Mouse (Mus musculus) liver, embryonic 14.5 days (tissue): Measurements from ENCODE around the gene Tmcc3. TPM values are rescaled to one million over a fixed set of nuclear protein-coding genes. Genes with fewer than 3 reads are reported as not detected.

ENCODE experiments used
- ATAC-seq: fragments of 200-750 bp; cut with Nextera tagmentation; 2 replicates; pipeline ENCODE4 v1.8.0; 2017; ENCODE audit warnings: moderate number of reproducible peaks, mild to moderate bottlenecking, moderate library complexity; ENCODE audit not compliant: insufficient read depth
- DNase-seq, 3 experiments: peaks; one replicate each; pipeline ENCODE4 v3.0.0-alpha.2; 2012 to 2013; ENCODE audit warnings: low read depth in 3 of 3, low spot score in 3 of 3
- H3K27ac ChIP-seq: fragments of 300-500 bp; sonication (generic); 2 replicates; pipeline ENCODE4 v1.5.1; 2014; ENCODE audit warnings: moderate library complexity, mild to moderate bottlenecking, control low read depth, inconsistent platforms
- H3K27me3 ChIP-seq: fragments of 300-500 bp; sonication (generic); 2 replicates; pipeline ENCODE4 v1.6.1; 2014; ENCODE audit warnings: mild to moderate bottlenecking, low read length, moderate library complexity; ENCODE audit not compliant: control insufficient read depth, insufficient read depth
- H3K36me3 ChIP-seq: fragments of 300-500 bp; sonication (generic); replicated peaks from 2 replicates; pipeline ENCODE4 v1.6.1; 2014; ENCODE audit warnings: low read depth; ENCODE audit not compliant: control insufficient read depth, insufficient read depth
- H3K4me1 ChIP-seq, 2 experiments: fragments of 200-500 bp in 1 of 2; fragments of 300-500 bp in 1 of 2; sonication (generic) in 1 of 2; replicated peaks; 2 replicates each; pipeline ENCODE4 v1.6.1; 2012 to 2014; ENCODE audit warnings: antibody characterized with exemption in 1 of 2, inconsistent platforms in 1 of 2, low read length in 1 of 2; ENCODE audit not compliant: control insufficient read depth in 2 of 2, insufficient read depth in 2 of 2
- H3K4me2 ChIP-seq: fragments of 300-500 bp; sonication (generic); 2 replicates; pipeline ENCODE4 v1.6.1; 2014; ENCODE audit warnings: low read depth, mild to moderate bottlenecking, control low read depth, moderate library complexity
- H3K4me3 ChIP-seq, 2 experiments: fragments of 200-500 bp in 1 of 2; fragments of 300-500 bp in 1 of 2; sonication (generic) in 1 of 2; 2 replicates each; pipeline ENCODE4 v1.5.1; 2012 to 2014; ENCODE audit warnings: low read depth in 2 of 2, low read length in 2 of 2, mild to moderate bottlenecking in 2 of 2, control low read depth in 1 of 2, inconsistent platforms in 1 of 2, moderate library complexity in 1 of 2; ENCODE audit not compliant: insufficient read depth in 1 of 2
- H3K9ac ChIP-seq: fragments of 300-500 bp; sonication (generic); replicated peaks from 2 replicates; pipeline ENCODE4 v1.6.1; 2014; ENCODE audit warnings: mild to moderate bottlenecking, control low read depth, moderate library complexity
- H3K9me3 ChIP-seq: fragments of 300-500 bp; sonication (generic); 2 replicates; pipeline ENCODE4 v1.6.1; 2016; ENCODE audit warnings: low read length, mixed read lengths; ENCODE audit not compliant: control insufficient read depth
- CTCF ChIP-seq: IDR thresholded peaks from 2 replicates; pipeline ENCODE4 v1.5.1; 2016; ENCODE audit warnings: antibody characterized with exemption, low read depth, control low read depth
- EP300 ChIP-seq: IDR thresholded peaks from 2 replicates; pipeline ENCODE4 v1.6.1; 2016; ENCODE audit warnings: antibody characterized with exemption, low read depth
- WGBS: fragments of 180-500 bp; shearing (Covaris S2); extraction: QIAGEN DNeasy Blood & Tissue Kit; methylation state at CpG from one replicate; pipeline ENCODE4 v1.1.7; 2014; ENCODE audit not compliant: insufficient replicate concordance; 5-methylcytosine and 5-hydroxymethylcytosine counted together
- polyA plus RNA-seq, 2 experiments: library from polyadenylated mRNA; depleted of rRNA in 1 of 2; stranded (reverse) in 1 of 2; unstranded in 1 of 2; fragments of >200 nt; fragmentation: Nextera tagmentation in 1 of 2; extraction: Ambion mirVana in 1 of 2; gene quantifications; 2 replicates each; pipeline versions ENCODE4 v1.2.1 to v1.2.3; 2012 to 2014

The Tmcc3 gene
- polyA plus RNA-seq, 2 experiments: 1.4 to 2.6 TPM

DNA sequence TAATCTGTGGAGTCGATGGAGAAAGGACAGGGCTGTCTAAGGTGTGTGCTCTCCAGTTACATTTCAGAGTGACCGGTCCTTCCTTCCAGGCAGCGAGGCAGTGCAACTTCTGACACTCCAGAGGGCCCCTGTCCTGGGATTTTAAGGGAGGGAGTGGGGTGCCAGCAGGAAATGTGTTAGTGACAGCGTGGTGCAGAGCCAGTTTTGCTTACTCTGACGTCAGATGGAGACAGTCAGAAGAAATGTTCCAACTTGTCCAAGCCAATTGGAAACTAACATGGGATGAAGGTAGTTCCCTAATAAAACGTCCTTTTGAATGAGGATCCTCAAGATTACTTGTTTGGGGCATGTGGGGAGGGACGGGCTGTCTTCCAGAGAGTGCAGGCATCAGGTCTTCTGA, 258.0 kb downstream of the Tmcc3 start:
- no peak for DNase-seq
- Histone ChIP-seq H3K9me3 (no peaks in the 10 kb centered on the region), H3K4me3 (no peak overlapping the region), H3K9ac (no peak overlapping the region), H3K36me3 (no peaks in the 10 kb centered on the region), H3K4me2 (no peak overlapping the region), H3K4me1 (peaks cover 11 to 33% of the 10 kb centered on the region in 2 experiments), H3K27me3 (no peaks in the 10 kb centered on the region), H3K27ac (no peak overlapping the region)
- TF ChIP-seq CTCF (no peak), EP300 (no peak)
- 66% methylated on average over 7 of the region's 7 CpGs for WGBS
- no peak for ATAC-seq

DNA sequence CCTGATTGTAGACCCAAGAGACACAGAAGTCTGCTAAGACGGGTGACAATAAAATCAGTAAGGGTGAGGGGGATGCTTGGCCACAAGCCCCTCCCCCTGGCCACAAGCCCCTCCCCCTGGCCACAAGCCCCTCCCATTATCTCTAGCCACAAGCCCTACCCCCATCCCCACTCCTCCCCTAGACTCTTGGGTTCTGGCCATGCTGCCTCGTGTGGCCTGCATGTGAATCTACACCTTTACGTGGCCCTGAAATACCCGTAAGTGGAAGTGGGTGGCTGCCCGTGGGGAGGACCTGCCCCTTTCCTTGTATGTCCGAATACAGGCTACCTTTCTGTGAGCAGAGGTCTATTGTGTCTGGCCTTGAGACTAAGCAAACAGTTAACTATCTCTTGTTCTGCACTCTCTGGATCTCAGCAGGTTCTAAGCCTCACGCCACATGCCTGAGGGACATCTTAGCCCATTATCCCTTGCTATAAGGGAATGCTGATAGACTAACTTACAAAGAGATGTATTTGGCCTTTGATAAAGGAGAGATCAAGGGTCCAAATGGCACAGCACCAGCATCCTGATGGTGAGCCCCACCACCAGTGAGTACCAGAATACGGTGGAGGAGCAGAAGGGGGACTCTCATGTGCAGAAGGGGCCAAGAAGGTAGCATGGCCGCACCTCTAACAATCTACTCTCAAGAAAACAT, 260.3 kb downstream of the Tmcc3 start:
- 55% methylated on average over 9 of the region's 9 CpGs for WGBS
- Histone ChIP-seq H3K4me3 (no peak overlapping the region), H3K36me3 (no peaks in the 10 kb centered on the region), H3K27ac (no peak overlapping the region), H3K4me1 (peaks cover 3 to 37% of the 10 kb centered on the region in 2 experiments; a peak in 3 of 4 replicates), H3K27me3 (no peaks in the 10 kb centered on the region), H3K9ac (no peak overlapping the region), H3K4me2 (no peak overlapping the region), H3K9me3 (no peaks in the 10 kb centered on the region)
- DNase-seq (no peak), ATAC-seq (no peak)
- TF ChIP-seq EP300 (no peak), CTCF (no peak)

DNA sequence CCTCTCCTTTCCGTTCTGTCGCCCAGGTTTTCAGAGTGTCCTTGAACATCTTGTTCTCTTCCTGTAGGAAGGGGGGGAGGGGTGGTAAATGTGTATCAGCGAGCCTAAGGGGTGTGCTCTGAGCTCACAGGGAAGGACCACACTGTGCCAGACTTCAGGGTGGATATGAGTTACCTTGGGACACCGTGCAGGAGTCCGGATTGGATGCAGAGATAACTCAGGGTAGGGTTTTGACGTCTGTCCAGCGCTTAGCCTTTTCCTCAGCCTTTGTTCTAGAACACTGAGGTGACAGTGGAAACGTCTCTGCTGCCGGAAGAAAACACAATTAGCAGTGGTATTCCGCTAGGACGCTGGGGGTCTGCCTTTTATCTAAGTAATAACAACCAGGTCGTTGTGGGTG, 261.0 kb downstream of the Tmcc3 start:
- Histone ChIP-seq H3K4me3 (no peak overlapping the region), H3K27ac (no peak overlapping the region), H3K9me3 (no peaks in the 10 kb centered on the region), H3K4me1 (peaks cover 3 to 33% of the 10 kb centered on the region in 2 experiments; a peak in 3 of 4 replicates), H3K9ac (no peak overlapping the region), H3K4me2 (no peak overlapping the region), H3K27me3 (no peaks in the 10 kb centered on the region), H3K36me3 (no peaks in the 10 kb centered on the region)
- DNase-seq (no peak), ATAC-seq (no peak)
- no peak for TF ChIP-seq CTCF
- TF ChIP-seq EP300: no peak
- WGBS: 45% methylated on average over 12 of the region's 12 CpGs

DNA sequence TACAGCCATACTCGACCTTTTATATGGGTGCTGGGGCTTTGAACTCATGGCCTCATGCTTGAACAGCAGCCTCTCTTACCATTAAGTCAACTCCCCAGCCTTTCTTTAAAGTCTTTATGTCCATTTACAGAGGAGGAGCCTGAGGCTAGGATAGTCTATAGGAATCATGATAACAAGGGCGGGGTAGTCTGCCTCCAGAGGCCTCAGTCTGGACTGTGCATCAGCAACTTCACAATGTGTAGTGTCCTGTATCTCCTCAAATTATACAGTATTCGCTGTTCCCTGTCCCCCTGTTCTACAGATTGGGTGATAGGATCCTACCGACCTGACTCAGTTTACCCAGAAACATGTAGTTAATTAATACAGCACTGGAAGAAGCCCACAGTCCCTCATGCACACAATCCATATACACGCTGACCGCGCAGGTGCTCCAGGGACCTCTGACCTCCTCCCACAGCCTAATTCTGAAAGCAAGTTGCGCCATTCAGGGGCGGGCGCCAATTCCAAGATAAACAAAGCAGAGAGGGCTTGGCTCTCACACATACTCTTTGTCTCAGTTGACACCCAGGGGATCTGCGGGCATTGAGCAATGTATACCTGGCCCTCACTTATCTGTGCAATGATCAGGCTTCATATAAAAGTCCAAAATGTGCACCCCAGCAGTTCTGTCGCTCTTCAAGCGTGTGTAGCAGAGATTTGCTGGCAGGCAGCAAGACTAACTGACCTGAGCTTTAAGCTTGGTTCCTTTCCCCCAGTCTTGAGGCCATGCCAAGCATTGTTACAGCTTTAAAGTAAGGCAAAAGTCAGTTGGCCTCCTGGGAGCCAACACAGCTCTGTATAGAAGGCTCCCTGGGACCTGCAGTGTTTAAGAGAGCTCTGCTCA, 262.9 kb downstream of the Tmcc3 start:
- 66% methylated on average over 13 of the region's 13 CpGs for WGBS
- 0 out of 2 replicates have a peak overlapping the region, but pooled peaks have one; percentile 6 for H3K4me2 ChIP-seq
- no peak for TF ChIP-seq EP300
- no peak for TF ChIP-seq CTCF

DNA sequence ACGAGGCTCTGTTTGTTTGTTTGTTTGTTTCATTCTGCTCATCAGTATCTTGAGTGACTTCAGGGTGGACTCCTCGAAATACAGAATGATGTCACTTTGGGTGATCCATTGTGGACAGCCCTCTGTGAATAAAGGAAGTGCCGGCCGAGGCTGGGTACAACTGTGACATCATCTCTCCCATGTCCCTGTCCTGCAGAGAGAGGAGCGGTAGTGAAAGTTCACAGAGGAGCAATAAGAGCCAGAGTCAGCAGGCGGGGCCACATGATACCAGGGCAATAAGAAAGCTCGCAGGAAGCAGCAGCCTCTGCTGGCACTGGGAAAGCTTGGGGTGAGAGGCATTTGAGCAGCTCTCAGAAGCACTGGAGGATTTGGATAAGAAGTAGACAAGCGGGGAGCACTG, 264.2 kb downstream of the Tmcc3 start:
- ATAC-seq: no peak

More for the DNA sequence above, 262.9 kb downstream of the Tmcc3 start:
- Histone ChIP-seq H3K4me1 (peaks cover 3 to 32% of the 10 kb centered on the region in 2 experiments; a peak in 3 of 4 replicates), H3K27me3 (no peaks in the 10 kb centered on the region), H3K36me3 (no peaks in the 10 kb centered on the region), H3K9ac (no peak overlapping the region), H3K9me3 (no peaks in the 10 kb centered on the region), H3K27ac (peak overlapping the region; percentile 41), H3K4me3 (no peak overlapping the region)
- peak; percentile 73 for ATAC-seq
- peak; percentile 22 to 43 (median 30) for DNase-seq

More for the DNA sequence above, 264.2 kb downstream of the Tmcc3 start:
- Histone ChIP-seq H3K27me3 (no peaks in the 10 kb centered on the region), H3K9me3 (no peaks in the 10 kb centered on the region), H3K4me3 (no peak overlapping the region), H3K4me2 (no peak overlapping the region), H3K4me1 (peaks cover 3 to 32% of the 10 kb centered on the region in 2 experiments; a peak in 3 of 4 replicates), H3K27ac (no peak overlapping the region), H3K36me3 (no peaks in the 10 kb centered on the region), H3K9ac (no peak overlapping the region)
- 22% methylated on average over 8 of the region's 8 CpGs for WGBS
- peak in 1 of 3 experiments; percentile 20 for DNase-seq
- TF ChIP-seq EP300 (no peak), CTCF (no peak)
